Mouse (Mus musculus): Measurements from ENCODE around the gene Slc13a5. TPM values are rescaled to one million over a fixed set of nuclear protein-coding genes. Genes with fewer than 3 reads are reported as not detected.

The Slc13a5 gene
- polyA plus RNA-seq, 1 experiment from 2014 or later = not detected

DNA sequence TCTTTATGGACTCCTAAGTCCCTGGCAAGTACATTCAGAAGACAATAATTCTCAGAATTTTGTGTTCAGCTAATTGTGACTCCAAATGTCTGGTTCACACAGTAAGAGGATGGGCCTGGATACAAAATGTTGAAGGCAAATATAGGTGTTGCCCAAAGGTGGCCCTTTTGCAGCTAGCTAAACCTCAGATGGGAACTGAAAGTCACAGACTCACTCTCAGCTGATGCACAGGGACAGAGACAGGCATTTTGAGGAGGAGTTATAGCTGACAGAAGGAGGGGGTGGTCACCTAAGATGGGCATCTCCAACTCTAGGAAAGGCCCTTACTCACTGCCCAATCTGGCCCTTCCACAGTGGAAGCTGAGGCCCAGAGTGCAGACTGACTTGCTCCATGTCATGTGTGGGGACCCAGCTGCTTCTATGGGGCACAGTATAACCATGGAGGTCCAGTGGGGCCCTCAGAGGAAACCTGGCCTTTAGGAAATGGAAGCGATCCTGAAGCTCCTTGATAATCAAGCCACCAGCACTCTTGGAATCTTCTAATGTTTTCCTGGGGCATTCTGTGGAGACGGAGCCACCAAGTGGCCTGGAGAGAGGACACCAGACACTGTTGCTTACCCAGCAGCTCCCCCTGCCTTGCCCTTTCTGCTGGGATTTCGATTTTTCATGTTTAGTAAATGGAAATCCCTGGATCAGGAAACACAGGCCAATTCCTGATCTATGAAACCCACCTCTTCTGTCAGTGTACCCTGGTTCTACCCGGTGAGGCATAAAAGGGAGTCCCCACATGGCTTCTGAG is 26.8 kb downstream of the Slc13a5 start:
- DNase-seq (ENCODE audit: low spot score) (no peak), ATAC-seq (replicated peaks; ENCODE audit: low FRiP score) (no peak)
- Histone ChIP-seq H3K27me3 (replicated peaks; ENCODE audit: control insufficient read depth, insufficient read depth, low read length) (no peaks in the 10 kb centered on the region), H3K4me2 (no peak overlapping the region), H3K4me1 (replicated peaks; ENCODE audit: control insufficient read depth, insufficient read depth, low read length) (no peaks in the 10 kb centered on the region), H3K9ac (ENCODE audit: low read depth, low read length) (no peak overlapping the region), H3K9me3 (ENCODE audit: control insufficient read depth, low read length) (no peaks in the 10 kb centered on the region), H3K4me3 (ENCODE audit: low read depth, low read length) (no peak overlapping the region), H3K36me3 (ENCODE audit: control insufficient read depth, insufficient read depth, low read length) (no peaks in the 10 kb centered on the region), H3K27ac (ENCODE audit: low read depth, low read length) (no peak overlapping the region)
- WGBS = 64% methylated on average over 4 of the region's 4 CpGs

- no peak overlapping the region for H3K4me2 ChIP-seq
- 70% methylated on average over 5 of the region's 5 CpGs for WGBS
Observed at GRCm38 (mm10) chr11:72234013-72234412, 33.0 kb downstream of the Slc13a5 start.

GRCm38 (mm10) chr11:72232991-72233390 is 34.0 kb downstream of the Slc13a5 start:
- Histone ChIP-seq H3K4me1 (replicated peaks; ENCODE audit: control insufficient read depth, insufficient read depth, low read length) (no peaks in the 10 kb centered on the region), H3K4me3 (ENCODE audit: low read depth, low read length) (no peak overlapping the region), H3K9me3 (ENCODE audit: control insufficient read depth, low read length) (no peaks in the 10 kb centered on the region), H3K4me2 (no peak overlapping the region), H3K9ac (ENCODE audit: low read depth, low read length) (no peak overlapping the region), H3K27me3 (replicated peaks; ENCODE audit: control insufficient read depth, insufficient read depth, low read length) (no peaks in the 10 kb centered on the region; the same call in 1 of the 2 replicates), H3K27ac (ENCODE audit: low read depth, low read length) (no peak overlapping the region), H3K36me3 (ENCODE audit: control insufficient read depth, insufficient read depth, low read length) (no peaks in the 10 kb centered on the region)
- ATAC-seq (replicated peaks; ENCODE audit: low FRiP score) (no peak), DNase-seq (ENCODE audit: low spot score) (no peak)
- 57% methylated on average over 1 of the region's 1 CpGs for WGBS

More at GRCm38 (mm10) chr11:72234013-72234412, 33.0 kb downstream of the Slc13a5 start:
- no peaks in the 10 kb centered on the region for H3K27me3 ChIP-seq (replicated peaks; ENCODE audit: control insufficient read depth, insufficient read depth, low read length)
- H3K9ac ChIP-seq (ENCODE audit: low read depth, low read length) = no peak overlapping the region
- H3K27ac ChIP-seq (ENCODE audit: low read depth, low read length) = no peak overlapping the region
- no peaks in the 10 kb centered on the region for H3K9me3 ChIP-seq (ENCODE audit: control insufficient read depth, low read length)
- no peak for DNase-seq (ENCODE audit: low spot score)
- no peaks in the 10 kb centered on the region for H3K36me3 ChIP-seq (ENCODE audit: control insufficient read depth, insufficient read depth, low read length)
- ATAC-seq (replicated peaks; ENCODE audit: low FRiP score) = no peak
- H3K4me3 ChIP-seq (ENCODE audit: low read depth, low read length) = no peak overlapping the region
- no peaks in the 10 kb centered on the region for H3K4me1 ChIP-seq (replicated peaks; ENCODE audit: control insufficient read depth, insufficient read depth, low read length)

DNA sequence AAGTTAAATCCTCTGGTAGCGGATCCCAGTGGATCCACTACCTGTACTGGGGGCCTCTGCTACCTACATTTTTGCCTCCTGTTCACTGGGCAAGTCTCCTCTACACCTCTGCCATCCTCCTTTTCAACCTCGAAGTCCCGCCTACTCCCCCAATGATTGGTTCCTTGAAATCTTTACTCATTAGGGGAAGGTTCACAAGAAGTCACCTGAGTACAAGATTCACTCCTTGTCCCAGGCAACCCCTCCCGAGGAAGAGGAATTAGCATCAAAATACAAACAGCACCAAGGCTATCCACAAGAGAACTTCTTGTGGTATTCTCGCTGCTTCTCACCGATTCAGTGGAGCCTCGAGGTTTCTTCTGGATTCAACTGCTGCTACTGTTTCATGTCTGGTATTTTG is 35.0 kb downstream of the Slc13a5 start:
- WGBS = 75% methylated on average over 7 of the region's 7 CpGs
- no peak overlapping the region for H3K9ac ChIP-seq (ENCODE audit: low read depth, low read length)

GRCm38 (mm10) chr11:72228513-72228912 is 38.5 kb downstream of the Slc13a5 start:
- Histone ChIP-seq H3K27me3 (replicated peaks; ENCODE audit: control insufficient read depth, insufficient read depth, low read length) (no peaks in the 10 kb centered on the region; the same call in 1 of the 2 replicates), H3K4me1 (replicated peaks; ENCODE audit: control insufficient read depth, insufficient read depth, low read length) (no peaks in the 10 kb centered on the region), H3K4me3 (ENCODE audit: low read depth, low read length) (no peak overlapping the region), H3K9ac (ENCODE audit: low read depth, low read length) (no peak overlapping the region), H3K27ac (ENCODE audit: low read depth, low read length) (no peak overlapping the region), H3K4me2 (no peak overlapping the region), H3K9me3 (ENCODE audit: control insufficient read depth, low read length) (no peaks in the 10 kb centered on the region), H3K36me3 (ENCODE audit: control insufficient read depth, insufficient read depth, low read length) (no peaks in the 10 kb centered on the region)
- WGBS = 80% methylated on average over 4 of the region's 4 CpGs
- no peak for ATAC-seq (replicated peaks; ENCODE audit: low FRiP score)
- DNase-seq (ENCODE audit: low spot score) = no peak

More for the DNA sequence above, 35.0 kb downstream of the Slc13a5 start:
- Histone ChIP-seq H3K36me3 (ENCODE audit: control insufficient read depth, insufficient read depth, low read length) (no peaks in the 10 kb centered on the region), H3K4me1 (replicated peaks; ENCODE audit: control insufficient read depth, insufficient read depth, low read length) (no peaks in the 10 kb centered on the region), H3K4me2 (no peak overlapping the region), H3K27ac (ENCODE audit: low read depth, low read length) (no peak overlapping the region), H3K9me3 (ENCODE audit: control insufficient read depth, low read length) (no peaks in the 10 kb centered on the region), H3K27me3 (replicated peaks; ENCODE audit: control insufficient read depth, insufficient read depth, low read length) (no peaks in the 10 kb centered on the region; the same call in 1 of the 2 replicates), H3K4me3 (ENCODE audit: low read depth, low read length) (no peak overlapping the region)
- DNase-seq (ENCODE audit: low spot score) (no peak), ATAC-seq (replicated peaks; ENCODE audit: low FRiP score) (no peak)

- H3K36me3 ChIP-seq (ENCODE audit: control insufficient read depth, insufficient read depth, low read length) = no peaks in the 10 kb centered on the region
- H3K4me2 ChIP-seq = no peak overlapping the region
- H3K9ac ChIP-seq (ENCODE audit: low read depth, low read length) = no peak overlapping the region
- 72% methylated on average over 6 of the region's 6 CpGs for WGBS
- no peak for DNase-seq (ENCODE audit: low spot score)
- no peaks in the 10 kb centered on the region; the same call in 1 of the 2 replicates for H3K27me3 ChIP-seq (replicated peaks; ENCODE audit: control insufficient read depth, insufficient read depth, low read length)
- no peaks in the 10 kb centered on the region for H3K4me1 ChIP-seq (replicated peaks; ENCODE audit: control insufficient read depth, insufficient read depth, low read length)
- ATAC-seq (replicated peaks; ENCODE audit: low FRiP score) = no peak
- H3K4me3 ChIP-seq (ENCODE audit: low read depth, low read length) = no peak overlapping the region
- no peak overlapping the region for H3K27ac ChIP-seq (ENCODE audit: low read depth, low read length)
- no peaks in the 10 kb centered on the region for H3K9me3 ChIP-seq (ENCODE audit: control insufficient read depth, low read length)
Observed at GRCm38 (mm10) chr11:72226901-72227300, 40.1 kb downstream of the Slc13a5 start.

DNA sequence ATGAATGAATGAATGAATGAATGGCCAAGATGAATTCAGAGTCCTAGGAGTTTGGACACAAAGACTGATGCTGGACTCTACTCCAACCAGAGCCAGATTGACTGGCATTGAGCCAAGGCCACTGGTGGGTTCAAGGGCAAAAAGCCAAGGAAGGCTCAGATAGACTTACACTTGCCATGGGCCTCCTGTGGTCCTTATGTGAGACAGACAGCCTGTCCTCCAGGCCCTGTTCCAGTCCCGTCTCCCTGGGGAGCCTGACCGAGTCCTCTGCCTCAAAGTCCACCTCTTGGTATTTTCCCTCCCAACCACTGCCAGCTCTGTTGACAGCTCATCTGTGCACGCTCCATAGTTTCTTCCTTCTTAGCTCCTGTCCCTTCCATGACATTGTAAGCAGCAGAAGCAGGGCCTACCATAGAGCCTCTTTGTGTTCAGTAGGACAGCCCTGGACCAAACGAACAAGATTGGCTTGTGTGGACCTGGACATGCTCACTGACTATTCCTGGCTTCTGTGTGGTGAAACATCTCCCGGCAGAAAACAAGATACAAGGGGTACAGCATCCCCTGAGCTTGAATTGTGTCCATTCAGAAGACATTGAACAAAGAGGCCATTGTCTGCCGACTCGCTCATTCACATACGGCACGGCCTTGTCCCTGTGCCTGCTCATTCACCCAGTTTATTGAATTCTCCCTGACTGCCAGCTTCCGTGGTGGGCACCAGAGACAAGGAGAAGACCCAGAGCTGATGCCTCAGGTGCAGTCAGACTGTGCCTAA is 40.8 kb downstream of the Slc13a5 start:
- H3K9ac ChIP-seq (ENCODE audit: low read depth, low read length) = no peak overlapping the region
- WGBS = 85% methylated on average over 10 of the region's 10 CpGs
- no peaks in the 10 kb centered on the region; the same call in 1 of the 2 replicates for H3K27me3 ChIP-seq (replicated peaks; ENCODE audit: control insufficient read depth, insufficient read depth, low read length)
- no peaks in the 10 kb centered on the region for H3K36me3 ChIP-seq (ENCODE audit: control insufficient read depth, insufficient read depth, low read length)
- no peaks in the 10 kb centered on the region for H3K9me3 ChIP-seq (ENCODE audit: control insufficient read depth, low read length)
- no peak overlapping the region for H3K4me3 ChIP-seq (ENCODE audit: low read depth, low read length)
- H3K4me1 ChIP-seq (replicated peaks; ENCODE audit: control insufficient read depth, insufficient read depth, low read length) = no peaks in the 10 kb centered on the region
- no peak for DNase-seq (ENCODE audit: low spot score)
- no peak overlapping the region for H3K27ac ChIP-seq (ENCODE audit: low read depth, low read length)
- ATAC-seq (replicated peaks; ENCODE audit: low FRiP score) = no peak
- no peak overlapping the region for H3K4me2 ChIP-seq

DNA sequence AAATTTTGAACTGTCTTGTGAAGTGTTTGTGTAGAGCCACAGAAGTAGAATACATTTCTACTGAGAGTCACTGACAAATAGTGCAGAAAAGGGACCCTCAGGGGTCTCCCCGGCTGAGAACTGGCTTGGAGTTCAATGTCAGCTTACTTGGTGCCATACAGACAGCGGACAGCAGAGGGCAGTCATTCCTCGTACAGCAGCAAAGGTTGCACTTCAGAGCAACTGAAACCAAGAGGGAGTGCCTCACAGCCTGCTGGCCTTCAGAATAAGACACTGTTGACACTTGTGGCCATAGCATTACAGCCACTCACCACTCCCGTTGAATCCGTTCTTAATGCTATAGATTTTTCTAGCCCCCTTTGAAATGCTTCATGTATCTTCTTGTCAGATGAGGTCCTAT is 42.2 kb downstream of the Slc13a5 start:
- ATAC-seq (replicated peaks; ENCODE audit: low FRiP score) (no peak), DNase-seq (ENCODE audit: low spot score) (peak; percentile 48)
- H3K4me2 ChIP-seq = no peak overlapping the region
- H3K4me3 ChIP-seq (ENCODE audit: low read depth, low read length) = no peak overlapping the region
- no peaks in the 10 kb centered on the region for H3K9me3 ChIP-seq (ENCODE audit: control insufficient read depth, low read length)
- no peaks in the 10 kb centered on the region for H3K36me3 ChIP-seq (ENCODE audit: control insufficient read depth, insufficient read depth, low read length)
- no peak overlapping the region for H3K27ac ChIP-seq (ENCODE audit: low read depth, low read length)
- no peak overlapping the region for H3K9ac ChIP-seq (ENCODE audit: low read depth, low read length)
- no peaks in the 10 kb centered on the region for H3K4me1 ChIP-seq (replicated peaks; ENCODE audit: control insufficient read depth, insufficient read depth, low read length)
- WGBS = 19% methylated on average over 5 of the region's 5 CpGs
- no peaks in the 10 kb centered on the region; the same call in 1 of the 2 replicates for H3K27me3 ChIP-seq (replicated peaks; ENCODE audit: control insufficient read depth, insufficient read depth, low read length)
